Mouse (Mus musculus) E14TG2a.4 (cell line): ENCODE measurements at regions not wholly inside any gene's neighbourhood (a gene's known extent, or its start where the extent isn't known, plus 50 kb on each side); places are given as distances from the start of the nearest gene placed in this dataset.

Experiments
- H3K27me3 ChIP-seq: 2 replicates; pipeline ENCODE4 v1.6.1; 2014; ENCODE audit warnings: low read length, control low read depth; ENCODE audit not compliant: insufficient read depth
- H3K36me3 ChIP-seq: 2 replicates; pipeline ENCODE4 v1.6.1; 2014; ENCODE audit warnings: low read length, control low read depth; ENCODE audit not compliant: insufficient read depth
- H3K4me1 ChIP-seq: replicated peaks from 2 replicates; pipeline ENCODE4 v1.6.1; 2014; ENCODE audit warnings: low read depth, low read length, control low read depth
- H3K4me3 ChIP-seq: replicated peaks from 2 replicates; pipeline ENCODE4 v1.5.1; 2014; ENCODE audit warnings: mild to moderate bottlenecking, low read length
- H3K9me3 ChIP-seq: 2 replicates; pipeline ENCODE4 v1.6.1; 2014; ENCODE audit warnings: low read length, control low read depth
- CTCF ChIP-seq: conservative IDR thresholded peaks from 2 replicates; pipeline ENCODE4 v1.5.1; 2014; ENCODE audit warnings: low read length
- NANOG ChIP-seq: IDR thresholded peaks from 2 replicates; pipeline ENCODE4 v1.6.1; 2014; ENCODE audit warnings: borderline replicate concordance, low read length, mixed read lengths
- POU5F1 ChIP-seq: IDR thresholded peaks from 2 replicates; pipeline ENCODE4 v1.6.1; 2014; ENCODE audit warnings: low read length, borderline replicate concordance

- no peaks in the 10 kb centered on the region for H3K27me3 ChIP-seq
- no peaks in the 10 kb centered on the region for H3K36me3 ChIP-seq
- no peak overlapping the region for H3K4me3 ChIP-seq
- peaks cover 15% of the 10 kb centered on the region for H3K9me3 ChIP-seq
- H3K4me1 ChIP-seq, result no peaks in the 10 kb centered on the region
- TF ChIP-seq CTCF, result no peak
- TF ChIP-seq NANOG, result no peak
- no peak for TF ChIP-seq POU5F1
Observed at GRCm38 (mm10) chr2:50832471-50832870, 316.4 kb downstream of the Rnd3 start.

- TF ChIP-seq CTCF, result peak; percentile 42
- TF ChIP-seq NANOG, result no peak
- TF ChIP-seq POU5F1, result no peak
- Histone ChIP-seq H3K36me3 (no peaks in the 10 kb centered on the region), H3K4me1 (no peaks in the 10 kb centered on the region), H3K27me3 (no peaks in the 10 kb centered on the region), H3K9me3 (peaks cover 15% of the 10 kb centered on the region), H3K4me3 (no peak overlapping the region)
Observed at GRCm38 (mm10) chr2:50830056-50830720, 318.7 kb downstream of the Rnd3 start.

GRCm38 (mm10) chr2:50827097-50827496 is 321.8 kb downstream of the Rnd3 start:
- Histone ChIP-seq H3K27me3 (no peaks in the 10 kb centered on the region), H3K9me3 (peaks cover 15% of the 10 kb centered on the region), H3K4me3 (no peak overlapping the region), H3K4me1 (no peaks in the 10 kb centered on the region), H3K36me3 (no peaks in the 10 kb centered on the region)
- TF ChIP-seq POU5F1 (no peak), CTCF (no peak), NANOG (no peak)

DNA sequence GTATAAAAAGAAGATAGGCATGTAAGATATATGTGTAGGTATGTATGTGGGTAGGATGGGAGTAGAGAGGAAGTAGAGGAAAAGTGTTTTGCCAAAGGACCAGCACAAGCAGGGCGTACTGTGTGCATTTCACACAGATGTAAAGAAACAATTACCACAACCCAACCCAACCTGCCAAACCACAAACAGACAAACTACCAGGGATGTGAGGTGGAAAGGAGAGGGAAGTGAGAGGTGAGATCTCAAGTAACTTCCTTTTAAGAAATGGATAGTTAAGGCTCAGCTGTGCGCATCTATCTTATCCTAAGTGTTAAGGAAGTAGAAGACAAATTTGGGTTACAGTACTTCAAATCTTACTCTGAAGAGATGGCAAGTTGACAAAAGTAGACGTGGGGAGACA is 322.4 kb downstream of the Rnd3 start:
- H3K4me3 ChIP-seq, result no peak overlapping the region
- no peaks in the 10 kb centered on the region for H3K27me3 ChIP-seq
- TF ChIP-seq NANOG (no peak), POU5F1 (no peak), CTCF (no peak)
- H3K36me3 ChIP-seq, result no peaks in the 10 kb centered on the region
- no peaks in the 10 kb centered on the region for H3K4me1 ChIP-seq
- H3K9me3 ChIP-seq, result peaks cover 15% of the 10 kb centered on the region

DNA sequence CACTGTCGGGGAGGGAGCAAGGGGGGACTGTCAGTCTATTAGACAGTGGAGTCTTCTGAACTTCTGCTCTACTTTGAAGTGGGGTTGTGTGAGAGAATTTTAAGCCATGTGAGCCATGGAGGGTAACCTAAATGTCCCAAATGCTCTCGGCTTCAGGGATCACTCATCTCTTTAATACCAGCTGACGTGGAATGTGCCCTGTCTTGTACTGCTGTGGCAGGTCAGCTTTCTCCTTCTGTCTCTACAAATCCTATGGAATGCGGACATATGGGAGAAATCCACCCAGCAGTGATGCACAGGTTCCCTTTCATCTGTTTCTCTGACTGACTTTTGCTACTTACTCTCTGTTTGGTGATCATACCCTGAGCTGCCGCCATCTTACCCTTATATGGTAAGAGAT is 323.3 kb downstream of the Rnd3 start:
- H3K9me3 ChIP-seq, result peaks cover 15% of the 10 kb centered on the region
- no peaks in the 10 kb centered on the region for H3K27me3 ChIP-seq
- H3K4me1 ChIP-seq, result no peaks in the 10 kb centered on the region
- no peaks in the 10 kb centered on the region for H3K36me3 ChIP-seq
- TF ChIP-seq POU5F1 (no peak), CTCF (no peak), NANOG (no peak)
- no peak overlapping the region for H3K4me3 ChIP-seq

GRCm38 (mm10) chr2:50824782-50825181 is 324.1 kb downstream of the Rnd3 start:
- Histone ChIP-seq H3K4me3 (no peak overlapping the region), H3K27me3 (no peaks in the 10 kb centered on the region), H3K9me3 (peaks cover 9% of the 10 kb centered on the region), H3K4me1 (no peaks in the 10 kb centered on the region), H3K36me3 (no peaks in the 10 kb centered on the region)
- TF ChIP-seq NANOG (no peak), POU5F1 (no peak), CTCF (no peak)

GRCm38 (mm10) chr2:50822738-50823137 is 326.2 kb downstream of the Rnd3 start:
- H3K4me1 ChIP-seq, result no peaks in the 10 kb centered on the region
- no peaks in the 10 kb centered on the region for H3K27me3 ChIP-seq
- no peaks in the 10 kb centered on the region for H3K36me3 ChIP-seq
- no peaks in the 10 kb centered on the region for H3K9me3 ChIP-seq
- H3K4me3 ChIP-seq, result no peak overlapping the region
- no peak for TF ChIP-seq POU5F1
- TF ChIP-seq NANOG, result no peak
- TF ChIP-seq CTCF, result no peak

DNA sequence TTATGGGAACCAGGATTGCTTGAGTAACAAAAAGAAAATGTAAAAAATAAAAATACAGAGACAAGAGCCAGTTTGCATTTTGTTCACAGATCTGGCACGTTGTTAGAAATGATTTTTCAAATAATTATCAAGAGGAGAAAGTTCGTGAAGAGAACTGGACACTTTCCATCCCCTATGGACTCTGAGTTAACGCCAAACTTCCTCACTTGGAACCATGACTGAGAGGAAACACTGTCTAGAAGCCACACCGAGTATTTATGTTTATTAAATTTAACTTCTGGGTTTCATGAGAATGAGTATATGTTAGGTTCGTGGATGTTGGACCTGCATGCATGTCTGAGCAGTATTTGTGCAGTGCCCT is 329.6 kb downstream of the Rnd3 start:
- H3K36me3 ChIP-seq, result no peaks in the 10 kb centered on the region
- no peaks in the 10 kb centered on the region for H3K27me3 ChIP-seq
- H3K9me3 ChIP-seq, result peaks cover 6% of the 10 kb centered on the region
- TF ChIP-seq CTCF, result no peak
- no peak for TF ChIP-seq NANOG
- TF ChIP-seq POU5F1, result no peak
- H3K4me1 ChIP-seq, result no peaks in the 10 kb centered on the region
- no peak overlapping the region for H3K4me3 ChIP-seq
